Mouse (Mus musculus): Measurements from ENCODE around the gene Sowaha. TPM values are rescaled to one million over a fixed set of nuclear protein-coding genes. Genes with fewer than 3 reads are reported as not detected.

Gene Sowaha
- polyA plus RNA-seq, 1 experiment, result not detected

DNA sequence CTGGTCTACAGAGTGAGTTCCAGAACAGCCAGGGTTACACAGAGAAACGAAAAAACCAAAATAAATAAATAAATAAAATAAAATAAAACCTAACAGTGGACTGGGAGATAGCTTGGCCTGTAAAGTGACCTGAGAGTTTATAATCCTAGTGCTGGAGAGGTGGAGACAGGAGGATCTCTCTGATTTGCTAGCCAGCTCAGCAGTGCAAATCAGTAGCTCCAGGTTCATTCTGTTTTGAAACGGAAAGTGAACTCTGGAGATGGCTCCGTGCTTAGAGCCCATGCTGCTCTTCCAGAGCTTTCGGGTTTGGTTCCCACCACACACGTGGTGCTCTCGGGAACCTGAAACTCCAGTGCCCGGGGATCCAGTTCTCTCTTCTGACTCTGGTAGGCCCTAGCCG is 32.1 kb downstream of the Sowaha start:
- Histone ChIP-seq H3K79me3 (ENCODE audit: low read depth) (no peaks in the 10 kb centered on the region), H3ac (ENCODE audit: control insufficient read depth, insufficient read length, low read depth) (no peak overlapping the region), H3K79me2 (ENCODE audit: control insufficient read depth, insufficient read depth) (no peaks in the 10 kb centered on the region), H3K27me3 (ENCODE audit: control insufficient read depth, insufficient read depth, insufficient read length) (peaks cover 10% of the 10 kb centered on the region), H3K4me3 (ENCODE audit: insufficient read depth, poor library complexity, severe bottlenecking) (no peak overlapping the region), H3K36me3 (ENCODE audit: control insufficient read depth, insufficient read depth) (no peaks in the 10 kb centered on the region)
- TF ChIP-seq MYOD1 (IDR thresholded peaks at IDR 0.05; ENCODE audit: control insufficient read depth, insufficient read length, low read depth) (no peak), MAX (IDR thresholded peaks at IDR 0.05) (no peak), MYOG (IDR thresholded peaks at IDR 0.05; ENCODE audit: control insufficient read depth, extremely low read depth, insufficient read length) (no peak), FOSL1 (IDR thresholded peaks at IDR 0.05; ENCODE audit: insufficient read depth, low read length, poor library complexity, severe bottlenecking) (no peak), CEBPB (IDR thresholded peaks at IDR 0.05; ENCODE audit: low read depth) (no peak), CTCF (IDR thresholded peaks at IDR 0.05; ENCODE audit: control insufficient read depth, insufficient read depth, insufficient read length) (no peak), USF1 (IDR thresholded peaks at IDR 0.05; ENCODE audit: low read depth) (no peak)

DNA sequence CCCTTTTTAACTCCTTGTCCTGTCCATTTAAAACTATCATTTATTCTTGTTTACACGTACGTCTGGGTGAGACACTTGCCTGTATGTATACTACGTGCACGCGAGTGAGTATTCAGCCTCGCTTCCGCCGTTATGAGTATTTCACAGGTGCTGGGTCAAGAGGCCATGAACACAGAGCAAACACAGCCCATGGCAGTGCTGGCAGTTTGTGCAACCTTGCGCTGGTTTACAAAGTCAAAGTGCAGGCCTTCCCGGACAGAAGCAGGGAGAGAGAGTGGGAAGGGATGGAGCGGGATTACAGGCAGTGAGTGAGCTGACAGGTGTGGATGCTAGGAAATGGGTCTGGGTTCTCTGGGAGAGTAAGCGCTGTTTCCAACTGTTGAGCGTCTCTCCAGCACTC is 33.9 kb downstream of the Sowaha start:
- H3ac ChIP-seq (ENCODE audit: control insufficient read depth, insufficient read length, low read depth), result no peak overlapping the region
- H3K36me3 ChIP-seq (ENCODE audit: control insufficient read depth, insufficient read depth), result no peaks in the 10 kb centered on the region
- no peaks in the 10 kb centered on the region for H3K79me3 ChIP-seq (ENCODE audit: low read depth)
- H3K79me2 ChIP-seq (ENCODE audit: control insufficient read depth, insufficient read depth), result no peaks in the 10 kb centered on the region
- TF ChIP-seq CEBPB (IDR thresholded peaks at IDR 0.05; ENCODE audit: low read depth), result no peak
- no peak overlapping the region for H3K4me3 ChIP-seq (ENCODE audit: insufficient read depth, poor library complexity, severe bottlenecking)
- peaks cover 10% of the 10 kb centered on the region for H3K27me3 ChIP-seq (ENCODE audit: control insufficient read depth, insufficient read depth, insufficient read length)

DNA sequence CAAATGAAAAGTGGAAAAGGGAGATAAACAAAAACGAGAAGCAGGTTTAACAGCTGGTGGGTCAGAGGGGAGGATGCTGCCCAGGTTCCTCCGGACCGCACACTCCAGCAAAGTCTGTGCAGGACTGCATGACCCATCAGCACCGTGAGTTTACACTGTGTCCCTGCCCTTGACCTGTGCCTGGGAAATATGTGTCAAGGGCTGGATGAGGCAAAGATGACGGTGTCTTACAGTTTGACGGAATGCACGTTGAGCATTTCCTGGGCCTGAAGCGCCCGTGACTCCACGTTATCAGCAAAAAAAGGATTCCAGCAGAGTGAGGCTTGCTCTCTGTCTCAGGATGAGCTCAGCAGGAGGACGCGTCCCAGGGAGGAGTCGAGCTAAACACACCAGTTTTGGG is 34.5 kb downstream of the Sowaha start:
- Histone ChIP-seq H3ac (ENCODE audit: control insufficient read depth, insufficient read length, low read depth) (no peak overlapping the region), H3K27me3 (ENCODE audit: control insufficient read depth, insufficient read depth, insufficient read length) (peaks cover 6% of the 10 kb centered on the region), H3K79me3 (ENCODE audit: low read depth) (no peaks in the 10 kb centered on the region), H3K79me2 (ENCODE audit: control insufficient read depth, insufficient read depth) (no peaks in the 10 kb centered on the region), H3K36me3 (ENCODE audit: control insufficient read depth, insufficient read depth) (no peaks in the 10 kb centered on the region), H3K4me3 (ENCODE audit: insufficient read depth, poor library complexity, severe bottlenecking) (no peak overlapping the region)
- no peak for TF ChIP-seq MYOG (IDR thresholded peaks at IDR 0.05; ENCODE audit: control insufficient read depth, extremely low read depth, insufficient read length)
- TF ChIP-seq CEBPB (IDR thresholded peaks at IDR 0.05; ENCODE audit: low read depth), result no peak
- no peak for TF ChIP-seq MYOD1 (IDR thresholded peaks at IDR 0.05; ENCODE audit: control insufficient read depth, insufficient read length, low read depth)
- TF ChIP-seq USF1 (IDR thresholded peaks at IDR 0.05; ENCODE audit: low read depth), result no peak
- TF ChIP-seq FOSL1 (IDR thresholded peaks at IDR 0.05; ENCODE audit: insufficient read depth, low read length, poor library complexity, severe bottlenecking), result no peak
- TF ChIP-seq CTCF (IDR thresholded peaks at IDR 0.05; ENCODE audit: control insufficient read depth, insufficient read depth, insufficient read length), result no peak
- no peak for TF ChIP-seq MAX (IDR thresholded peaks at IDR 0.05)

DNA sequence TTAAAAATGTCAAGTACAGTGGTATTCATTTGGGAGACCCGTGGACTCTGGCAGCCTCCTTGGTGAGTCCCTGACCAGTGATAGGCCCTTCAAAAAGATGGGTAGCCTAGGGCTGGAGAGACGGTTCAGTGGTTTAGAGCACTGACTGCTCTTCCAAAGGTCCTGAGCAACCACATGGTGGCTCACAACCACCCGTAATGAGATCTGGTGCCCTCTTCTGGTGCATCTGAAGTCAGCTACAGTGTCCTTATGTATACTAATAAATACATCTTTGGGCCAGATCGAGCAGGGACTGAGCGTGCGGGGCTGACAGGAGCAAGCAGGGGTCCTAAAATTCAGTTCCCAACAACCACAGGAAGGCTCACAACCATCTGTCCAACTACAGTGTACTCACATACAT is 36.2 kb downstream of the Sowaha start:
- no peaks in the 10 kb centered on the region for H3K27me3 ChIP-seq (ENCODE audit: control insufficient read depth, insufficient read depth, insufficient read length)
- TF ChIP-seq MAX (IDR thresholded peaks at IDR 0.05) (peak; percentile 37), CTCF (IDR thresholded peaks at IDR 0.05; ENCODE audit: control insufficient read depth, insufficient read depth, insufficient read length) (no peak)

DNA sequence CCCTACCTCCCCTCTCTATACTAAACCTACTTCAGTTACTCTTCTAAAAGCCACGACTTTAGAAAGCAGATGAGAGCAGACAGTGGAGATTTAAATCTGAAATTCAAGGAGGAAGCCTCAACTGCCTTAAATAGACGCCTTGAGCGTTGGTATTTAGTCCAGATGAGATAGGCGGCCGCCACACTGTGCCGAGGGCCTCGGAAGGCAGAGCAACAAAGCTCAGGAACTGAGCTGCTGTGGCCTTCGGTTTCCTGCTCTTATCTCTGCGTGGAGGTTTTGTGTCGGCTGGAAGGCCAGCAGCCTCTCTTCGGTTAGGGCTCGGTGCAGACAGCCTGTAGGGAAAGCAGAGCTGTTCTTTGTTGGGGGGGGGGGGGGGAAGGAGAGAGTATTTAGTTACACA is 38.2 kb downstream of the Sowaha start:
- Histone ChIP-seq H3K79me2 (ENCODE audit: control insufficient read depth, insufficient read depth) (no peaks in the 10 kb centered on the region), H3K27me3 (ENCODE audit: control insufficient read depth, insufficient read depth, insufficient read length) (peaks cover 7% of the 10 kb centered on the region), H3K79me3 (ENCODE audit: low read depth) (no peaks in the 10 kb centered on the region), H3K36me3 (ENCODE audit: control insufficient read depth, insufficient read depth) (no peaks in the 10 kb centered on the region), H3ac (ENCODE audit: control insufficient read depth, insufficient read length, low read depth) (no peak overlapping the region), H3K4me3 (ENCODE audit: insufficient read depth, poor library complexity, severe bottlenecking) (no peak overlapping the region)
- TF ChIP-seq MYOG (IDR thresholded peaks at IDR 0.05; ENCODE audit: control insufficient read depth, extremely low read depth, insufficient read length) (no peak), MAX (IDR thresholded peaks at IDR 0.05) (no peak), FOSL1 (IDR thresholded peaks at IDR 0.05; ENCODE audit: insufficient read depth, low read length, poor library complexity, severe bottlenecking) (no peak), CEBPB (IDR thresholded peaks at IDR 0.05; ENCODE audit: low read depth) (no peak), USF1 (IDR thresholded peaks at IDR 0.05; ENCODE audit: low read depth) (no peak), CTCF (IDR thresholded peaks at IDR 0.05; ENCODE audit: control insufficient read depth, insufficient read depth, insufficient read length) (no peak), MYOD1 (IDR thresholded peaks at IDR 0.05; ENCODE audit: control insufficient read depth, insufficient read length, low read depth) (no peak)

More for the DNA sequence above, 36.2 kb downstream of the Sowaha start:
- Histone ChIP-seq H3K4me3 (ENCODE audit: insufficient read depth, poor library complexity, severe bottlenecking) (no peak overlapping the region), H3ac (ENCODE audit: control insufficient read depth, insufficient read length, low read depth) (no peak overlapping the region), H3K36me3 (ENCODE audit: control insufficient read depth, insufficient read depth) (no peaks in the 10 kb centered on the region), H3K79me3 (ENCODE audit: low read depth) (no peaks in the 10 kb centered on the region), H3K79me2 (ENCODE audit: control insufficient read depth, insufficient read depth) (no peaks in the 10 kb centered on the region)

DNA sequence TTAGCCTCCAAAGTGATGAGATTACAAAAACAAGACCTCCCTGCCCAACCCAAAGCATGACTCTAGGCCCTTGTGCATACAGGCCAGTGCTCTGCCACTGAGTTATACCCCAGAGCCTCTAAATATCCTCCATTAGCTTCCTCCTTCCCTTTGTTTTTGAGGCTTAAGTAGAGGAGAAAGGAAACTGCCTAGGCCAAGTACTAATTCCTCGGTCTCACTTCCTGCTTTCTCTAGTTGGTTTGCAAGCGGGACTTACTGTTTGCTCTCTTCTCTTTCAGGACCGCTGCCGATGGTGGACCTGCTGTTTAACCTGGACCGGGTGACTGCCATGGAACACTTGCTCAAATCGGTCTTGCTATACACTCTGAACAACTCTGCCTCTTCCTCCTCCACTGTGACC is 43.7 kb downstream of the Sowaha start:
- TF ChIP-seq CTCF (IDR thresholded peaks at IDR 0.05; ENCODE audit: control insufficient read depth, insufficient read depth, insufficient read length) (no peak), MAX (IDR thresholded peaks at IDR 0.05) (no peak), FOSL1 (IDR thresholded peaks at IDR 0.05; ENCODE audit: insufficient read depth, low read length, poor library complexity, severe bottlenecking) (no peak), CEBPB (IDR thresholded peaks at IDR 0.05; ENCODE audit: low read depth) (no peak), USF1 (IDR thresholded peaks at IDR 0.05; ENCODE audit: low read depth) (no peak), MYOD1 (IDR thresholded peaks at IDR 0.05; ENCODE audit: control insufficient read depth, insufficient read length, low read depth) (no peak), MYOG (IDR thresholded peaks at IDR 0.05; ENCODE audit: control insufficient read depth, extremely low read depth, insufficient read length) (no peak)
- Histone ChIP-seq H3K79me2 (ENCODE audit: control insufficient read depth, insufficient read depth) (no peaks in the 10 kb centered on the region), H3ac (ENCODE audit: control insufficient read depth, insufficient read length, low read depth) (no peak overlapping the region), H3K4me3 (ENCODE audit: insufficient read depth, poor library complexity, severe bottlenecking) (no peak overlapping the region), H3K79me3 (ENCODE audit: low read depth) (no peaks in the 10 kb centered on the region), H3K36me3 (ENCODE audit: control insufficient read depth, insufficient read depth) (no peaks in the 10 kb centered on the region), H3K27me3 (ENCODE audit: control insufficient read depth, insufficient read depth, insufficient read length) (peaks cover 16% of the 10 kb centered on the region)

Measured in C2C12 (cell line).